Mouse (Mus musculus): Measurements from ENCODE around the gene Srp72. TPM values are rescaled to one million over a fixed set of nuclear protein-coding genes. Genes with fewer than 3 reads are reported as not detected.

Srp72 gene
- 10 to 100 TPM; 72.1 to 72.5 TPM for total RNA-seq (2023)

GRCm38 (mm10) chr5:76974554-76975285 is at the start of gene Srp72:
Gene Srp72, plus strand, starts transcription at chr5:76974683.

GRCm38 (mm10) chr5:76951106-76952027 is 23.1 kb upstream of the Srp72 start, which contains the start of the genes Paics and Ppat:
Gene Paics, plus strand, starts transcription at chr5:76951307.
Gene Ppat, minus strand, starts transcription at chr5:76951578.

GRCm38 (mm10) chr5:77004051-77004821 is 29.8 kb downstream of the Srp72 start, which contains the start of gene Arl9:
Gene Arl9, plus strand, starts transcription at chr5:77004055.

GRCm38 (mm10) chr5:77015544-77016482 is 41.3 kb downstream of the Srp72 start, which contains the start of gene Thegl:
Gene Thegl, plus strand, starts transcription at chr5:77016023.

Other genes with a start within 250 kb of the Srp72 start
- 10 to 100 TPM in 1 of 2 experiments, 1 to 10 TPM in 1; 7.2 to 15.0 TPM for gene Aasdh, start 69.2 kb upstream of the Srp72 start, total RNA-seq (2023)
- 10 to 100 TPM; 63.3 to 80.1 TPM for gene Paics, start 23.4 kb upstream of the Srp72 start, total RNA-seq (2023)
- 10 to 100 TPM in 1 of 2 experiments, 1 to 10 TPM in 1; 8.0 to 10.7 TPM for gene Ppat, start 23.1 kb upstream of the Srp72 start, total RNA-seq (2023)
- gene Arl9, start 29.4 kb downstream of the Srp72 start, total RNA-seq (2023) = not detected
- gene Thegl, start 41.3 kb downstream of the Srp72 start, total RNA-seq (2023) = under 1 TPM; 0.46 to 0.50 TPM
- gene Hopx, start 140.4 kb downstream of the Srp72 start, total RNA-seq (2023) = 10 to 100 TPM; 39.3 to 41.7 TPM
- gene Spink2, start 236.8 kb downstream of the Srp72 start, total RNA-seq (2023) = 1 to 10 TPM; 9.1 to 9.9 TPM